Mouse (Mus musculus) left cerebral cortex, postnatal 14 days (tissue): ENCODE measurements at regions not wholly inside any gene's neighbourhood (a gene's known extent, or its start where the extent isn't known, plus 50 kb on each side); places are given as distances from the start of the nearest gene placed in this dataset.

Source experiments
- DNase-seq, 2 experiments: peaks; one replicate each; pipeline ENCODE4 v3.0.0; 2021 to 2022; ENCODE audit warnings: low spot score in 2 of 2, mixed read lengths in 1 of 2
- intact Hi-C: fragments of 180-260 bp; cut with DNase I; formaldehyde crosslinking; loops from one replicate; pipeline ENCODE4 v1.15.1; 2025

DNA sequence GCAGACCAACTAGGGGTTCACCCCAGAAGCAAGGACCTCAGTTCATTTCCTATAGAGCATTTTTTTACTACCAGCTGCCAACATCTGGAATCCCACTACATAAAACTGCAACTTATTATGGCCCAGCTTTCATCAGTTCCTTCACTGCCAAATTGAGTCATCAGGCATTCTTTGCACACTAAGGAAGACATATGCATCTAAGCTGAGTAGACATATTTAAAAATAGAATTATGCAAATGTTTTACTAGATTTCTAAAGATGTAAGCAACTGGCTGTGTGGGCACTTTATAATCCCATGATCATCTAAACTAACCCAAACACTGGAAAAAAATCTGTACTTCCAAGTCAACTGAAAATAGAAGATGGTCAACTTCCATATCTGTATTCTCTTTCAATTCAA, 415.9 kb upstream of the Rarb start:
- intact Hi-C loops: no loop called here
- peak in 1 of 2 experiments; percentile 11 for DNase-seq

DNA sequence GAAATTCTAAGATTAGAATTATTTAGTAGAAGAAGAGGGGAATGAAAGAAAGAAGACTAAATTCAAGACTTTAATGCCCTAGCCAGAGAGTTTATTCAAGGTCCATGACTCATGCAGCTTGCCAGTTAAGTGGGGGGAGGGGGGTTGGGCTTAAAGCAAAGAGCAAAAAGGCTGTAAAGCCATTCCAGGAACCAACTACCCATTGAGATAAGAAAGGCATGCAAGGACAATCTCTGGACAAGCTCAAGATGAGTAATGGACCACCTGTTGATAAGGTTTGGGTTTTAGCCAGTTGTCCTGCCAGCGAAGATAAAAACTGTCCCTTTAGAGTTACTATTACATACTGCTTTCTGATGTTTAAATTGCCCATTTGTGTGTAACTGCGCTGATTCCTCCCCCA, 392.5 kb upstream of the Rarb start:
- intact Hi-C loops: no loop called here
- DNase-seq: no peak

DNA sequence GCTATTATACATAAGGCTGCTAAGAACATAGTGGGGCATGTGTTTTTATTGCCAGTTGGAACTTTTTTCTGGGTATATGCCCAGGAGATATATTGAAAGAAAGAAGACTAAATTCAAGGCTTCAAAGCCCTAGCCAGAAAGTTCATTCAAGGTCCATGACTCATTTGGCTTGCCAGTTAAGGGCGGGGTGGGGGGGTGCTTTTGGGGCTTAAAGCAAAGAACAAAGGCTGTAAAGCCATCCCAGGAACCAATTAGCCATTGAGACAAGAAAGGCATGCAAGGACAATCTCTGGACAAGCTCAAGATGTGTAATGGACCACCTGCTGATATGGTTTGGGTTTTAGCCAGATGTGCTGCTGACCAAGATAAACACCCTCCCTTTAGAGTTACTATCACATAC, 386.7 kb upstream of the Rarb start:
- DNase-seq: no peak
- intact Hi-C loops: no loop called here

DNA sequence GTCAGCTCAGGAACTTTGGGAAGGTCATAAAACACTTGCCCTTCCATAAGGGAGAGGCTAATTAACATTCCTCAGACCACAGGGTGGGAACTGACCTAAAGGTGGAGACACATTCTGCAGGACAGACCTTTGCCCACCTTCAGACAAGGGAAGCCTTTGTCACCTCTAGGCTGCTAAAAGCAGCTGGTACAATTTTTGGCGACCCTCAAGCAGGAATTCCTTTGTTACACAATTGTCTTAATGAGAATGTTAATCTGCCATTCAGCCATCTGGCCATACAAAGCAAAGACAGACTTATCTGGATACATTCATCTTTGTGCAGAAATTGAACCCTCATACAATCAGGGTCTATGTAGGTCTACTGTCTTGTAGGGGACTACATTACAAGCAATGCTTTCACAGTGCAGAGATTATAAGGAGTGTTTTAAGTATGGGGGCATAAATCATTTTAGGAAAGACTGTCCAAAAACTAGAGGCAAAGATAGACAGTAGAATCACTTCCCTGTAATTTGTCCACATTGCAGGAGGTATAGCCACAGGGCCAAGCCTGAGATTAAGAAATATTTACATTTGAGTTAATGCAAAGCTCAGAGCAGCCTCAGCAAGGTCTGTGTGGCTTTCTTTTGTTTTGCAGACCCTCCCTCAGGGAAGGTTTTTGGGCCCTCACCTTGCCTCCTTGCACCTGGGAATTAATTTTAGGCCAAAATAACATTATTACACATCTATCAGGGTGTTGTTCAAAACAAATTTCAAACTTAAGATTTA, 384.5 kb upstream of the Rarb start:
- intact Hi-C loops: no loop called here
- no peak for DNase-seq

DNA sequence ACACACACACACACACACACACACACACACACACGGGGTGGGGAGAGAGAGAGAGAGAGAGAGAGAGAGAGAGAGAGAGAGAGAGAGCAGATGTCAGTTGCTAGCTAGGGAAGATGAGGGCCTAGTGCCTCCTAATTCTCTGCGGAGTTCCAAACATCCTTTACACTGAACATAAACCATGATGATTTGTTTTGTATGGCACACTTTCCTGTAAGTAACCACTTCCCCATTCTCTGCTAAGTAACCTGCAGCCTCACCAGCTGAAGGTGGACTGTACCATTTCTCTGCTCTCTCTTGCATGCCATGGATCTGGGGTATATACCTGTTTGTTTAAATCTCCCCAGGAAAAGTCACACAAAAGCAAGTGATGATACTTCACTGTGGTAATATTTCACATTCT, 374.0 kb upstream of the Rarb start:
- DNase-seq: no peak
- intact Hi-C loops: no loop called here

DNA sequence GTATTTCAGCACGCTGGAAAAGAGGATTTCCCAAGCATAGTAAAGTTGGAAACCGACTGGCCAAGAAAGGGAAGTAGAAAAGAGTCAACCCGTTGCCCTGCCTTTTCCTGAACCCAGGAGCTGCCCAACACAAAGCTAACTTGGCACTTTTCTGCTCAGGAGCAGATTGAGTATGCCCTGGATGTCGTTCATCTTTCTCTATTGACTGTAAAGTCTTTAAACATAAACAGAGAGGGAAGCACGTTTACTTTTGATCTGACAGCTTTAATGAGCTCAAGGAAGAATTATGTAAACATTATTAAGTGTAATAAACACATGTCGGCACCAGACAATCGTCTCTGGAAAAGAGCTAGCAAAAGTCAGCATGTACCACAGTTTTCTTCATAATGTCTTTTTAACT, 354.3 kb upstream of the Rarb start:
- intact Hi-C loops: no loop called here
- DNase-seq: no peak

DNA sequence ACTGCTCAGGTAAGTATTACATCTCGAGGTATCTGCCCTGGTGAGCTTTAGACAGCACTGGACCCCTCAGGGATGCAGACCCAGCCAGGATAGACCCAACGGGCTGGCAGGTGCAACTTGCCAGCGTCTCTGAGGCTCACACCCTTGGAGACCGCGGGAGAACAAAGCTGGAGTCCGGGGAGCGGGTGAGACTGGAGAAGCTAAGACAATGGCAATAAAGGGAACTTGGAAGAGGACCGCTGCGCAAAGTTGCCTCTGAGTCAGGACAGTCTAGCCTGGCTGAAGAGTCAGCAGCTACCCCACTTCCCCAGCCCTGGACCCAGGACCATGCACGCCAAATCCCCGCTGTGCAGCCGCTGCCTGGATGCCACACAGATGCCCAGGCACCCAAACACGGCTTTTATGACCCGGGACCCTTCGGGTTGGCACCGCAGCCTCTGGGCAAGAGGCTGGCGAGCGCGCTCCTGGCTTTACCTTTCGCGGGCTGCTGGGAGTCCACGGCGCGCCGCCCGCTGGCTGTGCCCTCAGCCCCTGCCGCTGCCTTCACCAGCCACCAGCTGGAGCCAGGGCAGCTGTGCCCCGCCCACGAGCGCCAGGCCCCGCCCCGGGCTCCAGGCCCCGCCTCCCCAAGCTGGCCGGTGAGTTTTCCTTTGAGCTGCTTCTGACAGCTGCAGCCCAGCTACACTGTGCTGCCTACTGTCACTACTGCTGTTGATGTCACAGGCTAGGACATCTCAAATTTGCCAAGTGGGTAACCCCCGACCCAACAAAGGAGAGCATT, 353.6 kb upstream of the Rarb start:
- intact Hi-C loops: no loop called here
- peak; percentile 23 to 50 for DNase-seq

DNA sequence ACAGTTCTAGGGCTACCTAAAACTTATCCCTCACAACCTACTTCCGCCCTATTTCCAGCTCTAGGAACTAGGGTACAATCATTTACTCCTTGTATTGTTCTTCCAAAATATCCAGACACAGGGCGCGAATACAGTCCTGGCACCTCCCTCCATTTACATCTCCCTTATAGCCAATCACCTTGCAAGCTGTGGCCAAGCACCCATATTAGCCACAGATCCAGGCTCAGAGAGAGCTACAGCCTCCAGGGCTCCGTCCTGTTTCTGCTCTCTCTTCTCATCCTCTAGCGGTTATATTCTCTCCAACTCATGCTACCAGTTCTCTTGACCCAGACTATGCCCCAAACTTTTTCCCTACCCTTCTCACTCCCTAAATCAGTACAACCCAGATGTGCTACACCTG, 352.9 kb upstream of the Rarb start:
- DNase-seq: no peak
- intact Hi-C loops: no loop called here

DNA sequence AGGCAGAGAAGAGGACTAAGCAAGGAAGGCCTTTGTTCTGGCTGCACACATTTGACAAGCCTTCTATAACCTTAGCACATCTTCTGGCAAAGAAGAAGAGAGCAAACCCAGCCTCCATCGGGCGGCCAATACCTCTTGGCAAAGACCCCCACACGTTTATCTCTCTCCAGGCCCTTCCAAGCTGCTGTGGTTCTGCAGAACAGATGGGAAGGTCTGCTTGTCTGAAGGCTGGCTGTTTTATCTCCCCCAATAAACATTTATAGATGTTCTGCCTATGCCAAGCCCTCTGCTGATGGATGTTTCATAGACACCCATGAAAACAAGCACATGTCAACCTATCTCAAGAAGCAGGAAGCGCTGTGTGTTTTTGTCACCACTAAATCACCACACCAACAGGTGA, 339.4 kb upstream of the Rarb start:
- DNase-seq: no peak
- intact Hi-C loops: no loop called here

DNA sequence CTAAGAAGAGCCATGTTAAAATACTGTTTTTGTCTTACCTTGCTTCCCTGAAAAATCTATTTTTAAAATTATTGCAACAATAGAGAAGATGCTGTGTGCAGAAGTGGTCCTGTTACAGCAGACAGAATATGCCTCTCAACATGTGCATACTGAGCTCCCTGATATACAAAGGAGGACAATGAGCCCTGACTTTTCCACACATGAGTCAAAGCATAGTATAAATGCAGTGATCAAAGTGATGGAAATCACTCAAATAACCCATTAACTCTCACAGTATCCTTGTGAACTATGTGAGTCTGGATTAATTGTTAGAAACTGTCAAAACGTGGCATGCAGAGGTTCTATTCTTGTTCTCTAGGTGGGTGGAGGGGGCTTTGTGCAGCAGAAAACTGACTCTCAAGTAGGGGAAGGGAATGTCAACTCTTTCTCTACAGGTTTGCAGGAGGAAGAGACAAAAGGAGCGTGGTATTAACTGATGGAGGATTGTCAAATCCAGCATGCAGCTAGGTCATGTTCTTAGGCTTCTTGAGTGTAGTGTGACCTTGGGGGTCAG, 337.5 kb upstream of the Rarb start:
- DNase-seq: no peak
- intact Hi-C loops: no loop called here

DNA sequence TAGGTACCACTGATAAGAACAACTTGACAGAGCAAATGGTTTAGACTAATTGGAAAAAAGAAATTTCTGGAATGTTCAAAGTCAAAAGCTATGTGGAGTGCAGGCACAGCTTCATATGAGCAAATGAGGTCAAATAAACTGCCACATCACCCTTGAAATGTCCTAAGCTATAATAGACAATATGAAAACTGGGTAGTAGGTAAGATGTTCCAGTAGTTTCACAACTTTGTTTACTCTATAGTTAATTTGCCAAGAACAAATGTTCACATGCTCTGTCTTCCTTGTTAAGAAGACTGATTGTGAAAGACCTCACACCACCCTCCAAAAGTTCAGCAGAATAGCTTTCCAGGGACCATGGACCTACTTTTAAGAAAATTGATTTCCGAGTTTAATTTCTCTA, 301.7 kb upstream of the Rarb start:
- intact Hi-C loops: no loop called here
- no peak for DNase-seq

DNA sequence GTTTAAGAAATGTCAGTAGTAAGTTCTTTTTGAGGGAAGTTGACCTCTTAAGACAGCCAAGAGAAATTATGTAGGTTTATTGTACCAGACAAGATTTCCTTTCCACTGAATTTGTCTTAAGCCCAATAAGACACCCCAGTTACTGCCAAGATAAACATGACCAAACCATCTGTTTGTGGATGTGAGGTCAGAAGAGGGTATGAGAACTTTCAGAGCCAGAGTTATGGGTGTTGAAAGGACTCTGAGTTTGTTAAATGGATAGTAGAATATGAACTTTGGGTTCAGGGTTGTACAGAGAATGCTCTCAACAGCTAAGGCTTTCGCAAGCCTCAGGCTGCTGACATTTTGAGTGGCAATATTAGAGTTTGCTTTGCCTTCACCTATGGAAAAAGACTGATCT, 287.7 kb upstream of the Rarb start:
- DNase-seq: no peak
- intact Hi-C loops: no loop called here

DNA sequence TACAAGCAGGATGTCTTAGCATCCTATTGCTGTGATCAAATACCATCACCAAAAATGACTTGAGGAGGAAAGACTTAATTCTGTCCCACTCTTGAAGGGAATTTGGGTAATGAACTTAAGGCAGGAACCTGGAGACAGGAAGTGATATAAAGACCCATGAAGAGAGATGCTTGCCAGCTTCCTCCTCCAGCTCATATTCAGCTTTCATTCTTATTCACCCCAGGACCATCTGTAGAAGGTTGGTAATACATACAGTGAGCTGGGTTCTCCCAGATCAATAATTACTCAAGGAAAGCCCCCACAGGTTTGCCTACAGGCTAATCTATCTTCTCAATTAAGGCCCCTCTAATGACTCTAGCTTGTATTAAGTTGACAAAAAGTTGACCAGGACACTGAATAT, 283.5 kb upstream of the Rarb start:
- intact Hi-C loops: no loop called here
- no peak for DNase-seq

DNA sequence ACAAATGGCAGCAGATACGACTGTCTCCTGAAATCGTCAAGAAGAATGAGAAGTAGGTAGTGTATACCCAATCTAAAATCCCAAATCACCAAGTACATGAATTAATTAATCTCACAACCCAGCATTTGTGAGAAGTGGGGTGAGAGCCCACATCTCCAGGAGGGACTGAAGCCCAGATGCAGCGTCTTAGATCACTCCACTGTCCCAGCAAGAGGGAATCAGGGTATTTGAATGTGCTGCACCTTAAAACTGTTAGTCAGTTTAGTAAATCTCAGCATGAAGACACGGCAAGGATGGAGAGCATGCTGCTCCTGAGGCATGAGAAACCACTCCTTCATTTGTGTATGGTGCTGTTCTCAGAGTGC, 271.6 kb upstream of the Rarb start:
- no peak for DNase-seq
- intact Hi-C loops: no loop called here

DNA sequence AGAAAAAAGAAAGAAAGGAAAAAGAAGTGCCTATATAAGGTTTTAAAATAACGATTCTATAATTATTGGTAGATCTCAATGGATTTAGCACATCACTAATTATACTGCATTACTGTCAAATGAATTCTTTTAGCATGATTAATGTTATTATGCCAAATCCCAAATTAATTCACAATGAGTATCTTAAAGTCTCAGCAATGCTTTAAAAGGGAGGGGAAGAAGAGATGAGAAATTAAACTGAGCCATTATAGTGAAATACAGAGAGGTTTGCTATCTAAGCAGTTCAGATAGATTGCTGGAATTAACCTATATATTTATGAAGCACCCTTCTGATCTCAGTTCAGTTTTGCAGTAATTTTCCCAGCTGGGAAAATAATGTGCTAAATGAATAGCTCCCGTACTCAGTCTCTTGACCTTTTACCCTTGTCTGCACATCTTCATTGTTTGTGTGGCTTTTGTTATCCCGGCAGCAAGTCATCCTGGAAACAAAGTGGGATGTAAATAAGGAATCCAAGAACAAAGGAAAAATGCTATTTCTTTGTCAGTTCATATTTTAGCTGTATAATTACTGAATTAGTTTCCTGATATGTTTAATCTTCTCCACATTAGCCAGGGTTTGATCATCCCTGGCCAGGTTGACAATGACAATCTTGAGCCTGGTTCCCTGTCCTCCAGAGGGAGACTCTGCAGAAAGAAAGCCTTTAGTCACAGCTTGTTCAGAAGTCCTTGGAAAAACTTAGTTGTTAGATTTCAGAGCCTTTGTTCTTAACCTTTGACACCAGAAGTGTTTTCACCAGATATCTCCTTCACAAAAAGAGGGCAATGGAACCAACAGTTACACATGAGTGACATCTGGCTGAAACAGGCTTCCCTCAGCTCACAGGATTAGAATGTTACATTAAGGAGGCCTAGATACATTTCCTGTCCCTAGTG, 270.9 kb upstream of the Rarb start:
- intact Hi-C loops: no loop called here
- DNase-seq: no peak

DNA sequence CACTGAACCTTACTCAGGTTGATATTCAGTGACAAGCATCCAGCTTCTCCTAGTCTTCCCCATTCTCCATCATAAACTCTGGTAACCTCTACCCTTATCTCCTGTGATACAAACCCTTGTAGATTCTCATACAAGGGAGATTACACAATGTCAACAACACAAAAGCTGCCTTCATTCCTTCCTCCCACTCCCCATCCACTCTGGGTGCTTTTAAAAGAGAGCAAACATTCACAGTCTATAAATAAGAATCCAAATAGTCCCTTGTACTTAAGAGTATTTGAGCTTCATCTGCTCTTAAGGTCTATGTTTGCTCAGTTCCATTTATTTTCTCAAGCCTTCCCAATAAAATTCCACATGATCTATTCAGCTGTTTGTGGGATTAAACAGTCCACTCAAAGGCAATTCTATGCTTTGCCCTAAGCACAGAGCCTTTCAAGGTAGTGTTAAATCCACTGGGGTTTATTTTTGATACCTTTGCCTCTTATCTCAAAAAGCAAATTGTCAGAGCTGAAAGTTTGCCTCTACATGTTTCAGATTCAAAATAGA, 270.2 kb upstream of the Rarb start:
- DNase-seq: no peak
- intact Hi-C loops: no loop called here

DNA sequence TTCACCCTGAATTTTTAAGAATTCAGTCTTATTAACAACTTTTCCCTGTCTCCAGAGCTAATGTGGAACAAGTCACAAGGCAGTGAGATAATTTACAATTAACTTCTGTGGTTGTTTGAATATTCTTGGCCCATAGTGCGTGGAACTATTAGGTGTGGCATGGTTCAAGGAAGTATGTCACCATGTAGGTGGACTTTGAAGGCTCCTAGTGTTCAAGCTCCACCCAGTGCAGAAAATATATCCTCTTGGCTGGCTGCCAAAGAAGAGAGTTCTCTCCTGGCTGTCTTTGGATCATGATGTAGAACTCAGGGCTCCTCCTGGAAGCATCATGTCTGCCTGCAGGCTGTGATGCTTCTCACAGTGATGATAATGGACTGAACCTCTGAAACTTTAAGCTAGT, 268.9 kb upstream of the Rarb start:
- intact Hi-C loops: no loop called here
- no peak for DNase-seq

DNA sequence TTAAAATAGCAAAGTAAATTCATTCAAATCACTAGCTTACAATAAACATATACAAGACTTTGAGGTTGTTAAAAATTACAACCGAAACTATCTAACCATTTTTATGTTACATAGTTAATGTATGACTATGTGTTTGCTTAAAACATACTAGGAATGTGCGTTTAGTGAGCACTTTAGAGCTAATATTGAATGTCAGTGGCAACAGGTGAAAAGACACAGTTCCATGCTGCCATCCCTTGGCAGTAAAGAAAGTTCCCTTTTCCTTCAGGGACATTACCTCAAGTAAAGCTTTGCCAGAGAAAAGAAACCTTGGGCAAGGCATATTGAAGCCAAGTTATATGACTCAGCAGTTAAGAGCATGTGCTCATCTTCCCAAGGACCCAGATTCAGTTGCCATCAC, 265.0 kb upstream of the Rarb start:
- intact Hi-C loops: no loop called here
- DNase-seq: no peak

DNA sequence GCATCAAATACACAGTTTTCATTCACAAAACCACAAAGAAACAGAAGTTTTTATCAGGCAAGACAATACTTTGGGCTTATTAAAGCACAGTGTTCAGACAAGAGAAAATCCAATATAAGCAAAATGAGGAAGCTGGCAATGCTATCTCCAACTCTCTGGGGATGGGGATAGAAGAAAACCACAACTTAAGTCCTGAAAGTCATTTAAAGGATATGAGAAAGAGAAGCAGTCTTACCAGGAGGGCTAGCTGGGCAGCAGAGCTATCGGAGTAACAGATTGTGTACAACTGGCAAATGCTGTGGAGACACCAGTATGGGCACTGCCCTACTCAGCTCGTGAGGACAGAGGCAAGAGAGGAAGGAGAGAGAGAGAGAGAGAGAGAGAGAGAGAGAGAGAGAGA, 262.9 kb upstream of the Rarb start:
- DNase-seq: no peak
- intact Hi-C loops: no loop called here

DNA sequence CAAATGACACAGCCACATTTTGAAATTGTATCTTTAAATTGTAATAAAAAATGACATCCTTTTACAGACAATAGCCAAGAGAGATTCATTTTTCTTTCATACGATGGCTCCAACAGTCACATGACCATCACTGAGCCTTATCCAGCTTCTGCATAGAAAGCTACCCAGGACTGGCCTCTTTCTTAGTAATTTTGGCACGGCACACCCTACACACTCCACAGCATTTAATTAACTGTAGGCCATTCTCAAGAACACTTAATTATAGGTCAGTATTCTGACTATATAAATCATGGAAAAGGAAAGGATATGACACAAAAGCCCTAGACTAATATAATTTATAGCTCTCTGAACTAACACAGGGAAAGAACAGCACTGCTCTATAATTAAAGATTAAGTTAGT, 260.6 kb upstream of the Rarb start:
- intact Hi-C loops: no loop called here
- no peak for DNase-seq
